Mouse (Mus musculus) activated CD4-positive, CD25-positive, alpha-beta regulatory T cell (primary cell): ENCODE results near the gene Serpina1c. TPM values are rescaled to one million over a fixed set of nuclear protein-coding genes. Genes with fewer than 3 reads are reported as not detected.

Experiments used
- polyA plus RNA-seq, 2 experiments: library from polyadenylated mRNA; unstranded; fragments of 100-300 nt; shearing (Covaris generic); gene quantifications; one replicate each; pipeline ENCODE4 v1.2.1; 2017

Gene Serpina1c
- polyA plus RNA-seq, result not detected

GRCm38 (mm10) chr12:103904837-103905340, at the start of gene Serpina1c:
Gene Serpina1c, minus strand, starts transcription at chr12:103904887.

GRCm38 (mm10) chr12:103863101-103863974, 41.3 kb downstream of the Serpina1c start, which contains the start of gene Serpina1a:
Gene Serpina1a, minus strand, starts transcription at chr12:103863562.

Other genes with a start within 250 kb of the Serpina1c start
- not detected for gene Serpina6, start 247.7 kb downstream of the Serpina1c start, polyA plus RNA-seq
- under 1 TPM in 1 of 2 experiments, not detected in 1; 0.22 TPM for gene Serpina16, start 228.7 kb downstream of the Serpina1c start, polyA plus RNA-seq
- not detected for gene Serpina1f, start 209.4 kb downstream of the Serpina1c start, polyA plus RNA-seq
- not detected for gene Serpina1d, start 131.3 kb downstream of the Serpina1c start, polyA plus RNA-seq
- not detected for gene Serpina1b, start 74.5 kb downstream of the Serpina1c start, polyA plus RNA-seq
- gene Serpina1a, start 41.3 kb downstream of the Serpina1c start, polyA plus RNA-seq, result not detected
- not detected for gene Serpina1e, start 54.1 kb upstream of the Serpina1c start, polyA plus RNA-seq
- gene Serpina11, start 85.1 kb upstream of the Serpina1c start, polyA plus RNA-seq, result under 1 TPM in 1 of 2 experiments, not detected in 1; 0.32 TPM
- gene Serpina9, start 108.9 kb upstream of the Serpina1c start, polyA plus RNA-seq, result 1 to 10 TPM in 1 of 2 experiments, under 1 TPM in 1; 0.23 to 1.1 TPM
- gene Serpina12, start 139.6 kb upstream of the Serpina1c start, polyA plus RNA-seq, result not detected
- gene Serpina5, start 196.2 kb upstream of the Serpina1c start, polyA plus RNA-seq, result not detected
- under 1 TPM in 1 of 2 experiments, not detected in 1; 0.14 TPM for gene Serpina3a, start 207.8 kb upstream of the Serpina1c start, polyA plus RNA-seq
- under 1 TPM in 1 of 2 experiments, not detected in 1; 0.14 TPM for gene Serpina3b, start 223.1 kb upstream of the Serpina1c start, polyA plus RNA-seq
- not detected for gene Serpina3c, start 249.0 kb upstream of the Serpina1c start, polyA plus RNA-seq